Mouse (Mus musculus) gastrocnemius, adult 2 months (tissue): ENCODE data around the gene Caprin1. TPM values are rescaled to one million over a fixed set of nuclear protein-coding genes. Genes with fewer than 3 reads are reported as not detected.

Experiments
- DNase-seq: peaks from one replicate; pipeline ENCODE4 v3.0.0; 2022
- H3K27ac ChIP-seq: fragments of 200-600 bp; 2 replicates; pipeline ENCODE4 v1.8.1; 2022; ENCODE audit warnings: mild to moderate bottlenecking
- H3K4me3 ChIP-seq: fragments of 200-600 bp; 2 replicates; pipeline ENCODE4 v1.8.1; 2022; ENCODE audit warnings: mild to moderate bottlenecking, moderate library complexity
- CTCF ChIP-seq: fragments of 200-600 bp; IDR thresholded peaks from 2 replicates; pipeline ENCODE4 v1.8.1; 2022; ENCODE audit warnings: antibody characterized with exemption, mild to moderate bottlenecking, moderate library complexity
- intact Hi-C: fragments of 180-260 bp; cut with DNase I; formaldehyde crosslinking; loops from one replicate; pipeline ENCODE4 v1.15.1; 2025
- microRNA-seq: library from miRNA; unstranded; fragments of <30 nt; microRNA quantifications from one replicate; pipeline ENCODE4 v1.2.0, GENCODE M21; 2021
- total RNA-seq, 2 experiments: library from RNA; stranded (reverse); gene quantifications; 2 replicates each; pipeline ENCODE4 v1.2.3; 2021

Caprin1 gene
- total RNA-seq, 2 experiments from 2014 or later, result 87.3 to 112 TPM

DNA sequence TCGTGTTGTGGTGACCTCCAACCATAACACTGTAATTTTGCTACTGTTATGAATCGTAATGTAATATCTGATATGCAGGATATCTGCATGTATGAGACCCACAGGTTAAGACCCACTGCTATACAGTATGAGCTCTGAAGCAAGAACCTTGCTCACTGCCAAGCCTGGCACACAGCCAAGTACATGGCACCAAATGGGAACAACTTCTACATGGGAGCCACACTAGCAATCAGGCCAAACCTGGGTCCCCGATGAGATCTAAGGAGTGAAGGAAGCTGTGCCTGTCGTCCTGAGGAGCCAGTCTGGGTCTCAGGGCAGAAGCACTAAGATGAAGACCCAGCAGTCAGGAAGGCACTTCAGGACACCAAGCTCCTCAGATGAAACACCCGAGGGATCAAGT, 52.0 kb downstream of the Caprin1 start:
- DNase-seq, result peak; percentile 51

GRCm38 (mm10) chr2:103743988-103744387, 53.5 kb downstream of the Caprin1 start:
- peak; percentile 85 for TF ChIP-seq CTCF
- no peak overlapping the region for H3K4me3 ChIP-seq
- peak; percentile 58 for DNase-seq
- no peak overlapping the region for H3K27ac ChIP-seq
- intact Hi-C loops, result no loop called here

More for the DNA sequence above, 52.0 kb downstream of the Caprin1 start:
- intact Hi-C loops, result no loop called here
- Histone ChIP-seq H3K27ac (no peak overlapping the region), H3K4me3 (no peak overlapping the region)
- TF ChIP-seq CTCF, result no peak

GRCm38 (mm10) chr2:103743536-103743935, 53.9 kb downstream of the Caprin1 start:
- DNase-seq, result peak; percentile 39
- H3K27ac ChIP-seq, result no peak overlapping the region
- intact Hi-C loops, result no loop called here
- no peak for TF ChIP-seq CTCF
- no peak overlapping the region for H3K4me3 ChIP-seq

DNA sequence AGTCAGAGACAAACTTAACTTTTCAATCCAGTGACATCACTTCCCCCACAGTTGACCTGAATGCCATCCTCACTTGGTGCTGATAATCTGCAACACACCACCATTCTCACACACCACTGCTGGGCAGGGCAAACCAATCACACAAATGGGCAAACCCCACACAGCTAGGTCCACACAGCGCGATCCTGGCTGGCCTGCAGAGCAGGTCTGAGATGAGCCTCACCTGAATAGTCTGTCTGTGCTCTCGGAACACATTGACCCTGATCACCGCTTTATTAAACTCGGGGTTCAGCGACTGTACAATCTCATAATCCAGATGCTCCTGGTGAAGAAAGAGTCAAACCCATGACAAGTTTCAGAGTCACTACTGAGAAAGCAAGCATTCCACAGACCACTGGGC, 54.6 kb downstream of the Caprin1 start:
- Histone ChIP-seq H3K4me3 (no peak overlapping the region), H3K27ac (no peak overlapping the region)
- intact Hi-C loops, result no loop called here
- no peak for TF ChIP-seq CTCF
- no peak for DNase-seq

GRCm38 (mm10) chr2:103731423-103731822, 66.0 kb downstream of the Caprin1 start:
- H3K27ac ChIP-seq, result no peak overlapping the region
- DNase-seq, result no peak
- no peak for TF ChIP-seq CTCF
- no peak overlapping the region for H3K4me3 ChIP-seq
- intact Hi-C loops, result loop anchor here (5.0 kb wide), 1 partner anchor 269 kb away; no protein-coding TSS in a partner anchor

- Histone ChIP-seq H3K27ac (no peak overlapping the region), H3K4me3 (no peak overlapping the region)
- intact Hi-C loops, result loop anchor here (5.0 kb wide), 1 partner anchor 269 kb away; no protein-coding TSS in a partner anchor
- DNase-seq, result no peak
- TF ChIP-seq CTCF, result no peak
These were observed 66.5 kb downstream of the Caprin1 start for GRCm38 (mm10) chr2:103730999-103731398.

DNA sequence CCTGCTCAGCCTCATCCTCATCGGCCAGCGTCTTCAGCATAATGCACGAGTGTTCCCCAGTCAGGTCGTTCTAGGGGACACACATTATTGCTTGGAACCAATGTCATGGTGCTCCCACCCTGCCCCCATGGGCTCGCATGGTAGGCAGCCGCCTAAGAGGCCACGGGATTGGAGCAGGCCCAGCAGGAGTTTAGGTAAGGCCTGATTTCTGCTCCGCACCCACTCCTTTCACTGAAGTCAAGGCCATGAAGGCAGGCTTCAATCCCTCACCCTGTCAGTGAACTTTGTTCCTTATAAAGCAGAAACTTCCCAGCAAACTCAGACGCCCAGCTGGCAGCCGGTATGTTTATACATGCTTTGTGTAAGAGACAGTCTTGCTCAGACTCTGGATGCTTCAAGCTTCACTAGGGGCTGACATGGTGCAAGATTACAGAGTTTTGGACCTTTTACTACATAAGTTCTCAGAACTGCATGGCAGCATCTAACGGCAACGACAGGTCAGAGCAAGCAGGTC, 69.4 kb downstream of the Caprin1 start:
- Histone ChIP-seq H3K27ac (no peak overlapping the region), H3K4me3 (no peak overlapping the region)
- DNase-seq, result no peak
- intact Hi-C loops, result no loop called here
- no peak for TF ChIP-seq CTCF

DNA sequence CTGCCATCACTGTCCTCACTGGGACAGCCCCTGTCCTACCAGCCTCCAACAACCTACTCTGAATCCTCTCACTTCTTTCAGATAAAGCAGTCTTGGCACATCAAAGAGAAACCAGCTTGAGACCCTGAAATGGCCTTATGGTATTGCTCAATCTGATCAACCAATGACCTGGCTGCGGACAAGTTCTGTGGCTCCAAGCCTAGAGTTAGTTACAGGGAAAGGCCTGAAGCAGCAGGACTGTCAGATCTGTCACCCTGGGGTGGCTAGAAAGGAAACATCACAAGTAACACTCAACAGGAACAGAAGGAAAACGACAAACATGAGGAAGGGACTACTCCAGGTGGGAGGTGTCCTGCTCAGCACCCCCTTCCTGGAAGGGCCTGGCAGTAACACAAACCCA, 72.9 kb downstream of the Caprin1 start:
- intact Hi-C loops, result no loop called here
- TF ChIP-seq CTCF, result no peak

GRCm38 (mm10) chr2:103719292-103719646, 78.2 kb downstream of the Caprin1 start:
- Histone ChIP-seq H3K27ac (no peak overlapping the region), H3K4me3 (no peak overlapping the region)
- no peak for TF ChIP-seq CTCF
- DNase-seq, result no peak
- intact Hi-C loops, result loop anchor here (1.0 to 10.0 kb wide), 2 partner anchors 154 to 264 kb away; no protein-coding TSS in a partner anchor

More for the DNA sequence above, 72.9 kb downstream of the Caprin1 start:
- DNase-seq, result no peak
- no peak overlapping the region for H3K4me3 ChIP-seq
- no peak overlapping the region for H3K27ac ChIP-seq

GRCm38 (mm10) chr2:103718594-103719291, 78.7 kb downstream of the Caprin1 start:
- Histone ChIP-seq H3K27ac (no peak overlapping the region), H3K4me3 (no peak overlapping the region)
- intact Hi-C loops, result loop anchor here (1.0 to 10.0 kb wide), 2 partner anchors 153 to 264 kb away; no protein-coding TSS in a partner anchor
- no peak; the same call in none of the 2 replicates for TF ChIP-seq CTCF
- DNase-seq, result peak; percentile 80

GRCm38 (mm10) chr2:103714412-103714811, 83.0 kb downstream of the Caprin1 start:
- DNase-seq, result peak; percentile 10
- no peak overlapping the region for H3K27ac ChIP-seq
- no peak for TF ChIP-seq CTCF
- intact Hi-C loops, result loop anchor here (10.0 kb wide), 1 partner anchor 260 kb away; no protein-coding TSS in a partner anchor
- no peak overlapping the region for H3K4me3 ChIP-seq

- no peak overlapping the region for H3K27ac ChIP-seq
- intact Hi-C loops, result loop anchor here (10.0 kb wide), 1 partner anchor 259 kb away; no protein-coding TSS in a partner anchor
- peak; percentile 10 for DNase-seq
- H3K4me3 ChIP-seq, result no peak overlapping the region
- TF ChIP-seq CTCF, result no peak
These were observed 83.6 kb downstream of the Caprin1 start for GRCm38 (mm10) chr2:103713831-103714230.

Small RNAs within 50 kb of the gene (microRNA-seq; reads per million reads assigned to microRNA genes)
- gene Gm22757 (not detected), gene Gm22761 (not detected)

Other genes starting within 250 kb of the Caprin1 start
- gene Abtb2, start 231.3 kb downstream of the Caprin1 start, total RNA-seq, result 10 to 100 TPM in 1 of 2 experiments, 1 to 10 TPM in 1; 8.3 to 13.2 TPM
- gene Nat10, start 36.4 kb downstream of the Caprin1 start, total RNA-seq, result 10 to 100 TPM; 15.8 to 18.3 TPM
- 1 to 10 TPM; 4.1 to 7.0 TPM for gene Lmo2, start 160.3 kb upstream of the Caprin1 start, total RNA-seq
- 10 to 100 TPM; 47.5 to 53.9 TPM for gene Fbxo3, start 230.1 kb upstream of the Caprin1 start, total RNA-seq
- not detected for gene 4931422A03Rik, start 230.7 kb upstream of the Caprin1 start, total RNA-seq